Mouse (Mus musculus) kidney, postnatal 10 days (tissue): ENCODE measurements at regions not wholly inside any gene's neighbourhood (a gene's known extent, or its start where the extent isn't known, plus 50 kb on each side); places are given as distances from the start of the nearest gene placed in this dataset.

Experiments
- DNase-seq: peaks from one replicate; pipeline ENCODE4 v3.0.0; 2021; ENCODE audit warnings: mixed read lengths

GRCm38 (mm10) chr12:17601245-17602023 is 56.8 kb downstream of the Odc1 start:
- no peak for DNase-seq

GRCm38 (mm10) chr12:17603576-17603975 is 59.0 kb downstream of the Odc1 start:
- DNase-seq = no peak

GRCm38 (mm10) chr12:17610384-17610783 is 65.8 kb downstream of the Odc1 start:
- DNase-seq = no peak

- DNase-seq = no peak
Observed at GRCm38 (mm10) chr12:17611988-17612387, 67.4 kb downstream of the Odc1 start.

GRCm38 (mm10) chr12:17618300-17618699 is 72.4 kb upstream of the Hpcal1 start:
- no peak for DNase-seq

- DNase-seq = peak; percentile 38
Observed at GRCm38 (mm10) chr12:17620226-17620625, 70.4 kb upstream of the Hpcal1 start.

- no peak for DNase-seq
Observed at GRCm38 (mm10) chr12:17621487-17621888, 69.2 kb upstream of the Hpcal1 start.

GRCm38 (mm10) chr12:17622509-17623005 is 68.1 kb upstream of the Hpcal1 start:
- DNase-seq = no peak

GRCm38 (mm10) chr12:17626043-17626442 is 64.6 kb upstream of the Hpcal1 start:
- DNase-seq = no peak

- no peak for DNase-seq
Observed at GRCm38 (mm10) chr12:17631161-17631560, 59.5 kb upstream of the Hpcal1 start.

GRCm38 (mm10) chr12:17636146-17636545 is 54.5 kb upstream of the Hpcal1 start:
- no peak for DNase-seq

- no peak for DNase-seq
Observed at GRCm38 (mm10) chr12:17636590-17636989, 54.1 kb upstream of the Hpcal1 start.
